Mouse (Mus musculus): ENCODE measurements at regions not wholly inside any gene's neighbourhood (a gene's known extent, or its start where the extent isn't known, plus 50 kb on each side); places are given as distances from the start of the nearest gene placed in this dataset.

DNA sequence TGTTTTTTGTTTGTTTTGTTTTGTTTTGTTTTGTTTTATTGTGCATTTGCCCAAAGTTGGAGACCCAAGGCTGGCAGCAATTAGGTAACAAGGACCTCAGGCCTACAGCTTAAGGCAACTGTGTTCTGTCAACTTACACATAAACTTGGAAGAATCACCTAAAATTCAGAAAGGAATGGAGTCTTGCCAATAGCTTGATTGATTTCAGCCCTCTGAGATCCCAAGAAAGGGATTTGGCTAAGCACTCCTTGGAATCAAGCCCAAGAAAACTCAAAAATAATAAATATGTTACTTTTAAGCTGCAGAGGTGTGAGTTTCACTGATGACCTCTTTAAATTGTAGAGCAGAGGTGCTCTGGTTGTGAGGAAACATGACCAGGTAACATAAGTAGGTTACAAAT, 102.7 kb upstream of the Epha5 start:
- DNase-seq (ENCODE audit: extremely low spot score in 1 of 2, low spot score in 2 of 2), result no peak
- intact Hi-C loops (cut with DNase I), result no loop called here

DNA sequence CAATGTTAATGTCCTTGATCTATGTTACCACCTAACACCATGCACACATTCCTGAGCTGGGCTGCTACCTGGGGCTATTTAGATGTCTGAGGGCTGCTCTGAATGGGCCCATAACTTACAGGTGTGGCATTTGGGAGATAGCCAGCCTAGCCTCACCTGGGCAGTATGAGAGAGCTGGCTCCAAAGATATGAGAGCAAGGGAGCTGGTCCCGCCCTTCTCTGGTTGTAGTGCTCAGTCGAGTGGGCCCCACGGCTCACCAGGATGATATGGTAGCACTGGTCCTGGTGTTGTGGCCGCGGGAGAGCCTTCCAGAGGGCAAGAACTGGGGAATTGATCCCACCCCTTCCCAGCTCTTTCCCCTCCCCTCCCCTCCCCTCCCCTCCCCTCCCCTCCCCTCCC, 93.0 kb upstream of the Epha5 start:
- intact Hi-C loops (cut with DNase I), result no loop called here
- DNase-seq (ENCODE audit: extremely low spot score in 1 of 2, low spot score in 2 of 2), result no peak

GRCm38 (mm10) chr5:84480978-84481377, 63.8 kb upstream of the Epha5 start:
- no peak for DNase-seq (ENCODE audit: extremely low spot score in 1 of 2, low spot score in 2 of 2)
- intact Hi-C loops (cut with DNase I), result no loop called here

All from left cerebral cortex, postnatal 10 days (tissue).